Mouse (Mus musculus): Measurements from ENCODE around the gene Myo5a. TPM values are rescaled to one million over a fixed set of nuclear protein-coding genes. Genes with fewer than 3 reads are reported as not detected.

The Myo5a gene
- polyA plus RNA-seq, 2 experiments: 1.3 to 1.6 TPM

- H3K27me3 ChIP-seq (ENCODE audit: control insufficient read depth, insufficient read depth, low read length): no peaks in the 10 kb centered on the region
- no peaks in the 10 kb centered on the region for H3K36me3 ChIP-seq (replicated peaks; ENCODE audit: control insufficient read depth, insufficient read depth, low read depth)
- no peak overlapping the region for H3K4me3 ChIP-seq (ENCODE audit: insufficient read depth in 1 of 2, low read depth in 2 of 2, low read length in 2 of 2)
- H3K9ac ChIP-seq (replicated peaks): no peak overlapping the region
- H3K4me2 ChIP-seq (ENCODE audit: low read depth): no peak overlapping the region
- WGBS (ENCODE audit: insufficient replicate concordance): 78% methylated on average over 8 of the region's 8 CpGs
- ATAC-seq (ENCODE audit: insufficient read depth) (no peak), DNase-seq (ENCODE audit: low read depth in 3 of 3, low spot score in 3 of 3) (no peak)
- TF ChIP-seq CTCF (IDR thresholded peaks at IDR 0.05; ENCODE audit: low read depth): no peak
- TF ChIP-seq EP300 (IDR thresholded peaks at IDR 0.05; ENCODE audit: low read depth): no peak
- no peaks in the 10 kb centered on the region for H3K9me3 ChIP-seq (ENCODE audit: control insufficient read depth, low read length)
- H3K27ac ChIP-seq: no peak overlapping the region
- no peaks in the 10 kb centered on the region for H3K4me1 ChIP-seq (replicated peaks; ENCODE audit: control insufficient read depth in 2 of 2, insufficient read depth in 2 of 2, low read length in 1 of 2)
Observed at GRCm38 (mm10) chr9:75100157-75100781, 29.5 kb downstream of the Myo5a start.

- H3K4me3 ChIP-seq (ENCODE audit: insufficient read depth in 1 of 2, low read depth in 2 of 2, low read length in 2 of 2): no peak overlapping the region
- no peaks in the 10 kb centered on the region for H3K4me1 ChIP-seq (replicated peaks; ENCODE audit: control insufficient read depth in 2 of 2, insufficient read depth in 2 of 2, low read length in 1 of 2)
- no peaks in the 10 kb centered on the region for H3K36me3 ChIP-seq (replicated peaks; ENCODE audit: control insufficient read depth, insufficient read depth, low read depth)
- H3K9ac ChIP-seq (replicated peaks): no peak overlapping the region
- TF ChIP-seq EP300 (IDR thresholded peaks at IDR 0.05; ENCODE audit: low read depth) (no peak), CTCF (IDR thresholded peaks at IDR 0.05; ENCODE audit: low read depth) (no peak)
- no peak overlapping the region for H3K4me2 ChIP-seq (ENCODE audit: low read depth)
- ATAC-seq (ENCODE audit: insufficient read depth) (no peak), DNase-seq (ENCODE audit: low read depth in 3 of 3, low spot score in 3 of 3) (no peak)
- no peaks in the 10 kb centered on the region for H3K27me3 ChIP-seq (ENCODE audit: control insufficient read depth, insufficient read depth, low read length)
- H3K27ac ChIP-seq: no peak overlapping the region
- no peaks in the 10 kb centered on the region for H3K9me3 ChIP-seq (ENCODE audit: control insufficient read depth, low read length)
Observed at GRCm38 (mm10) chr9:75102131-75102530, 31.3 kb downstream of the Myo5a start.

- TF ChIP-seq EP300 (IDR thresholded peaks at IDR 0.05; ENCODE audit: low read depth) (no peak), CTCF (IDR thresholded peaks at IDR 0.05; ENCODE audit: low read depth) (no peak)
- H3K4me1 ChIP-seq (replicated peaks; ENCODE audit: control insufficient read depth in 2 of 2, insufficient read depth in 2 of 2, low read length in 1 of 2): no peaks in the 10 kb centered on the region
- H3K9ac ChIP-seq (replicated peaks): no peak overlapping the region
- DNase-seq (ENCODE audit: low read depth in 3 of 3, low spot score in 3 of 3) (no peak), ATAC-seq (ENCODE audit: insufficient read depth) (no peak)
- WGBS (ENCODE audit: insufficient replicate concordance): 68% methylated on average over 2 of the region's 2 CpGs
- no peaks in the 10 kb centered on the region for H3K27me3 ChIP-seq (ENCODE audit: control insufficient read depth, insufficient read depth, low read length)
- H3K4me2 ChIP-seq (ENCODE audit: low read depth): no peak overlapping the region
- no peaks in the 10 kb centered on the region for H3K36me3 ChIP-seq (replicated peaks; ENCODE audit: control insufficient read depth, insufficient read depth, low read depth)
- H3K27ac ChIP-seq: no peak overlapping the region
- no peak overlapping the region for H3K4me3 ChIP-seq (ENCODE audit: insufficient read depth in 1 of 2, low read depth in 2 of 2, low read length in 2 of 2)
- H3K9me3 ChIP-seq (ENCODE audit: control insufficient read depth, low read length): no peaks in the 10 kb centered on the region
Observed at GRCm38 (mm10) chr9:75116571-75117177, 45.9 kb downstream of the Myo5a start.

GRCm38 (mm10) chr9:75121126-75121525 lies 50.3 kb downstream of the Myo5a start:
- no peaks in the 10 kb centered on the region for H3K36me3 ChIP-seq (replicated peaks; ENCODE audit: control insufficient read depth, insufficient read depth, low read depth)
- H3K27me3 ChIP-seq (ENCODE audit: control insufficient read depth, insufficient read depth, low read length): no peaks in the 10 kb centered on the region
- H3K4me1 ChIP-seq (replicated peaks; ENCODE audit: control insufficient read depth in 2 of 2, insufficient read depth in 2 of 2, low read length in 1 of 2): no peaks in the 10 kb centered on the region
- no peak for DNase-seq (ENCODE audit: low read depth in 3 of 3, low spot score in 3 of 3)
- no peak overlapping the region for H3K4me2 ChIP-seq (ENCODE audit: low read depth)
- WGBS (ENCODE audit: insufficient replicate concordance): 61% methylated on average over 3 of the region's 3 CpGs
- TF ChIP-seq CTCF (IDR thresholded peaks at IDR 0.05; ENCODE audit: low read depth) (no peak), EP300 (IDR thresholded peaks at IDR 0.05; ENCODE audit: low read depth) (no peak)
- no peak overlapping the region for H3K9ac ChIP-seq (replicated peaks)
- no peak for ATAC-seq (ENCODE audit: insufficient read depth)
- H3K27ac ChIP-seq: no peak overlapping the region
- no peak overlapping the region for H3K4me3 ChIP-seq (ENCODE audit: insufficient read depth in 1 of 2, low read depth in 2 of 2, low read length in 2 of 2)
- no peaks in the 10 kb centered on the region for H3K9me3 ChIP-seq (ENCODE audit: control insufficient read depth, low read length)

GRCm38 (mm10) chr9:75124201-75124721 lies 53.4 kb downstream of the Myo5a start:
- no peak overlapping the region for H3K4me3 ChIP-seq (ENCODE audit: insufficient read depth in 1 of 2, low read depth in 2 of 2, low read length in 2 of 2)
- no peaks in the 10 kb centered on the region for H3K4me1 ChIP-seq (replicated peaks; ENCODE audit: control insufficient read depth in 2 of 2, insufficient read depth in 2 of 2, low read length in 1 of 2)
- WGBS (ENCODE audit: insufficient replicate concordance): 52% methylated on average over 6 of the region's 6 CpGs
- no peaks in the 10 kb centered on the region for H3K36me3 ChIP-seq (replicated peaks; ENCODE audit: control insufficient read depth, insufficient read depth, low read depth)
- ATAC-seq (ENCODE audit: insufficient read depth) (no peak), DNase-seq (ENCODE audit: low read depth in 3 of 3, low spot score in 3 of 3) (no peak)
- no peaks in the 10 kb centered on the region for H3K9me3 ChIP-seq (ENCODE audit: control insufficient read depth, low read length)
- H3K9ac ChIP-seq (replicated peaks): no peak overlapping the region
- no peak overlapping the region for H3K4me2 ChIP-seq (ENCODE audit: low read depth)
- TF ChIP-seq CTCF (IDR thresholded peaks at IDR 0.05; ENCODE audit: low read depth) (no peak), EP300 (IDR thresholded peaks at IDR 0.05; ENCODE audit: low read depth) (no peak)
- no peak overlapping the region for H3K27ac ChIP-seq
- H3K27me3 ChIP-seq (ENCODE audit: control insufficient read depth, insufficient read depth, low read length): no peaks in the 10 kb centered on the region
